Mouse (Mus musculus): Measurements from ENCODE around the gene Gli2. TPM values are rescaled to one million over a fixed set of nuclear protein-coding genes. Genes with fewer than 3 reads are reported as not detected.

Gli2 gene
- polyA plus RNA-seq, 2 experiments = 23.0 to 31.5 TPM

DNA sequence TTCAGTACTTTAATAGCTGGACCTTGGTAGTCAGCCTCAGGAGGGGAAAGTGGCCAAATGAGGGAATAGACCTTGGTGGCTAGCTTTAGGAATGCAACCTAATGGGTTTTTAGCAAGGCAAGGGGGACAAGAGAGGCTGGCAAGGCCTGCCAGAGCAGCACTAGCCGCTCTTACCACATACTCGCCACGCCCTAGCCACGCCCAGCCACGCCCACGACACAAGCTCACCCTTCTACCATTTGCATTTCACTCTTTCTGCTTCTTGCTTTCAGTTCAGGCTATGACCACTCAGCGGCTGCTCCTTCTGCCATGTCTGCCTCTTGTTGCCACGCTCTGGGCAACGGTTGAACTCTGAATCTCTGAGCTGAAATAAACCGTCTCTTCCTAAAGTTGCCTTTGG is 32.4 kb upstream of the Gli2 start:
- 0 out of 2 replicates have a peak, but pooled peaks cover 8% of the 10 kb centered on the region for H3K4me1 ChIP-seq (ENCODE audit: control insufficient read depth, insufficient read depth, low read length)
- ATAC-seq (ENCODE audit: low FRiP score, low read depth) = no peak
- 50% methylated on average over 10 of the region's 10 CpGs for WGBS

DNA sequence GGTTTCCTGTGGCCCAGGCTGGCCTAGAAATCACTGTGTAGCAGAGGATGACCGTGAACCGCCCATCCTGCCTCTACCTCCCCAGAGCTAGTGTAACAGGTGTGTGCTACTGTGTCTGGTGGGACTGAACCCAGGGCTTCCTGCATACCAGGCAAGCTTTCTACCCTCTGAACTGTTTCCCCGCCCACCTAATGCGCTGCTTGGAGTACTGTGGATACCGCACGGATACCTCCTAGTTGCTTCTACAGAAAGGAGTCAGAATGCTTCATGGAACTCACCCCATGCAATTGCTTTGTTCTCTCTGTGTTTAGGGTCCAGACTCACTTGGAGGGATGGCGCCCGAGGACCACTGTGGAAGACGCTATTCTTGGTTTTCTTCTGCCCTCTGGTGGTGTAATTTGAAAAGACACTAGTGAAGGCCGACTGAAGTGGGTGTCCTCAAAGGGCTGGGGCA is 30.1 kb upstream of the Gli2 start:
- Histone ChIP-seq H3K9ac (ENCODE audit: low read depth, low read length, severe bottlenecking) (no peak overlapping the region), H3K4me3 (replicated peaks; ENCODE audit: low read length) (no peak overlapping the region), H3K36me3 (ENCODE audit: control insufficient read depth, insufficient read depth, low read length) (no peaks in the 10 kb centered on the region), H3K27me3 (ENCODE audit: control insufficient read depth, insufficient read depth, low read length) (no peaks in the 10 kb centered on the region), H3K4me1 (ENCODE audit: control insufficient read depth, insufficient read depth, low read length) (0 out of 2 replicates have a peak, but pooled peaks cover 6% of the 10 kb centered on the region), H3K9me3 (ENCODE audit: control insufficient read depth, low read length) (no peaks in the 10 kb centered on the region), H3K4me2 (replicated peaks; ENCODE audit: low read depth, low read length, severe bottlenecking) (peak overlapping the region; percentile 30; the same call in 1 of the 2 replicates), H3K27ac (replicated peaks; ENCODE audit: low read depth, low read length) (no peak overlapping the region)
- ATAC-seq (ENCODE audit: low FRiP score, low read depth) (peak; percentile 64; the same call in 1 of the 2 replicates), DNase-seq (ENCODE audit: low spot score) (peak; percentile 82)
- no peak for TF ChIP-seq POLR2A (IDR thresholded peaks at IDR 0.05; ENCODE audit: borderline replicate concordance, extremely low read depth, insufficient read depth, insufficient read length)
- WGBS = 18% methylated on average over 10 of the region's 10 CpGs

More for the DNA sequence above, 32.4 kb upstream of the Gli2 start:
- no peak overlapping the region for H3K4me3 ChIP-seq (replicated peaks; ENCODE audit: low read length)
- no peak overlapping the region for H3K4me2 ChIP-seq (replicated peaks; ENCODE audit: low read depth, low read length, severe bottlenecking)
- H3K27ac ChIP-seq (replicated peaks; ENCODE audit: low read depth, low read length) = no peak overlapping the region
- H3K27me3 ChIP-seq (ENCODE audit: control insufficient read depth, insufficient read depth, low read length) = no peaks in the 10 kb centered on the region
- H3K9me3 ChIP-seq (ENCODE audit: control insufficient read depth, low read length) = no peaks in the 10 kb centered on the region
- H3K9ac ChIP-seq (ENCODE audit: low read depth, low read length, severe bottlenecking) = no peak overlapping the region
- TF ChIP-seq POLR2A (IDR thresholded peaks at IDR 0.05; ENCODE audit: borderline replicate concordance, extremely low read depth, insufficient read depth, insufficient read length) = no peak
- no peak for DNase-seq (ENCODE audit: low spot score)
- H3K36me3 ChIP-seq (ENCODE audit: control insufficient read depth, insufficient read depth, low read length) = no peaks in the 10 kb centered on the region

GRCm38 (mm10) chr1:119082231-119082991 is 29.0 kb upstream of the Gli2 start:
- no peak for TF ChIP-seq POLR2A (IDR thresholded peaks at IDR 0.05; ENCODE audit: borderline replicate concordance, extremely low read depth, insufficient read depth, insufficient read length)
- Histone ChIP-seq H3K4me1 (ENCODE audit: control insufficient read depth, insufficient read depth, low read length) (peaks cover 7% of the 10 kb centered on the region; the same call in 1 of the 2 replicates), H3K36me3 (ENCODE audit: control insufficient read depth, insufficient read depth, low read length) (no peaks in the 10 kb centered on the region), H3K4me2 (replicated peaks; ENCODE audit: low read depth, low read length, severe bottlenecking) (no peak overlapping the region), H3K9ac (ENCODE audit: low read depth, low read length, severe bottlenecking) (no peak overlapping the region), H3K27me3 (ENCODE audit: control insufficient read depth, insufficient read depth, low read length) (no peaks in the 10 kb centered on the region), H3K27ac (replicated peaks; ENCODE audit: low read depth, low read length) (no peak overlapping the region), H3K4me3 (replicated peaks; ENCODE audit: low read length) (no peak overlapping the region), H3K9me3 (ENCODE audit: control insufficient read depth, low read length) (no peaks in the 10 kb centered on the region)
- DNase-seq (ENCODE audit: low spot score) (peak; percentile 84), ATAC-seq (ENCODE audit: low FRiP score, low read depth) (peak; percentile 50; the same call in 1 of the 2 replicates)
- WGBS = 39% methylated on average over 12 of the region's 12 CpGs

DNA sequence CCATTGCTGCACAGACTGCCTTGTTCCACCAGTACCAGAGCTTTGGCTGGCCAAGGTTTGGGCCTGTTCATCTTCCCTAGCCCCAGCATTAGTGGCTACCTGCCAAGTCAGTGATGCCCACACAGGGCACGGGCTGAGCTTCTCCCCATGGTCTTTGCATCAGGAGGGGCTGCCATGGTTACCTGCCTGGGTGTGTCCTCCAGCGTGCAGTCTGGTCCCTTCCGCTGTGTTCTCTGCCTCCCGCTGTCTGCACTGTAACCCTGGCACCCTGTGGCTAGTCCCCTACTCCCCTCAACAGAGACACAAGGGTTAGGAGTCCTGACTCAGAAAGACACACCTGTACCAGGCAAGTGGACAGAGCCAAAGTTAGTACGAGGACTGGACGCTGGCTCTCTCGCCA is 24.5 kb upstream of the Gli2 start:
- peak; percentile 24; the same call in 1 of the 2 replicates for ATAC-seq (ENCODE audit: low FRiP score, low read depth)
- Histone ChIP-seq H3K27me3 (ENCODE audit: control insufficient read depth, insufficient read depth, low read length) (0 out of 2 replicates have a peak, but pooled peaks cover 6% of the 10 kb centered on the region), H3K9me3 (ENCODE audit: control insufficient read depth, low read length) (no peaks in the 10 kb centered on the region), H3K4me2 (replicated peaks; ENCODE audit: low read depth, low read length, severe bottlenecking) (no peak overlapping the region), H3K4me1 (ENCODE audit: control insufficient read depth, insufficient read depth, low read length) (peaks cover 6% of the 10 kb centered on the region; the same call in 1 of the 2 replicates), H3K27ac (replicated peaks; ENCODE audit: low read depth, low read length) (no peak overlapping the region), H3K4me3 (replicated peaks; ENCODE audit: low read length) (no peak overlapping the region), H3K9ac (ENCODE audit: low read depth, low read length, severe bottlenecking) (no peak overlapping the region), H3K36me3 (ENCODE audit: control insufficient read depth, insufficient read depth, low read length) (no peaks in the 10 kb centered on the region)
- no peak for DNase-seq (ENCODE audit: low spot score)
- no peak for TF ChIP-seq POLR2A (IDR thresholded peaks at IDR 0.05; ENCODE audit: borderline replicate concordance, extremely low read depth, insufficient read depth, insufficient read length)
- 87% methylated on average over 7 of the region's 7 CpGs for WGBS

DNA sequence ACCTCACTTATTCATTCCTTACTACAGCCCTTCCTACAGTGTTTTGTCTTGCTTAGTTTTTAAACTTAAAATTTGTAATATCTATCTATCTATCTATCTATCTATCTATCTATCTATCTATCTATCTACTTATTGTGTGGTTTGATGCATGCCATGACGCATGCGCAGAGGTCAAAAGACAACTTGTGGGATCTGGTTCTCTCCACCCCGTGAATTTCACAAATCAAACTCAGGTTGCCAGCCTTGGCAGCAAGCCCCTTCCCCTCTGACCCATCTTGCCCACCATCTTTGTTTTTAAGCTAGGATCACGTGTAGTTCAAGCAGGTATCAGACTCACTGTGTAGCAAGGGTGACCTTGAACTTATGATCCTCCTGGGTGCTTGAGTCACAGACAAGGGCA is 22.9 kb upstream of the Gli2 start:
- TF ChIP-seq POLR2A (IDR thresholded peaks at IDR 0.05; ENCODE audit: borderline replicate concordance, extremely low read depth, insufficient read depth, insufficient read length) = no peak
- 74% methylated on average over 4 of the region's 4 CpGs for WGBS
- no peak overlapping the region for H3K4me3 ChIP-seq (replicated peaks; ENCODE audit: low read length)
- H3K4me1 ChIP-seq (ENCODE audit: control insufficient read depth, insufficient read depth, low read length) = peaks cover 3% of the 10 kb centered on the region; the same call in 1 of the 2 replicates
- H3K9ac ChIP-seq (ENCODE audit: low read depth, low read length, severe bottlenecking) = no peak overlapping the region
- no peaks in the 10 kb centered on the region for H3K36me3 ChIP-seq (ENCODE audit: control insufficient read depth, insufficient read depth, low read length)
- no peaks in the 10 kb centered on the region for H3K9me3 ChIP-seq (ENCODE audit: control insufficient read depth, low read length)
- H3K27ac ChIP-seq (replicated peaks; ENCODE audit: low read depth, low read length) = no peak overlapping the region
- H3K4me2 ChIP-seq (replicated peaks; ENCODE audit: low read depth, low read length, severe bottlenecking) = no peak overlapping the region
- 0 out of 2 replicates have a peak, but pooled peaks cover 6% of the 10 kb centered on the region for H3K27me3 ChIP-seq (ENCODE audit: control insufficient read depth, insufficient read depth, low read length)
- ATAC-seq (ENCODE audit: low FRiP score, low read depth) = no peak
- no peak for DNase-seq (ENCODE audit: low spot score)
